Mouse (Mus musculus) lung, adult 2 months (tissue): Measurements from ENCODE around the gene Zfp91.

Experiments used
- CTCF ChIP-seq: fragments of 200-500 bp; IDR thresholded peaks from 2 replicates; pipeline ENCODE4 v1.5.1; 2011; ENCODE audit warnings: mild to moderate bottlenecking, low read length, control low read depth; ENCODE audit not compliant: insufficient read depth
- POLR2A ChIP-seq: fragments of 200-500 bp; IDR thresholded peaks from 2 replicates; pipeline ENCODE4 v1.6.1; 2011; ENCODE audit warnings: low read depth, mild to moderate bottlenecking, control low read depth, low read length, borderline replicate concordance; ENCODE audit errors: extremely low read depth

DNA sequence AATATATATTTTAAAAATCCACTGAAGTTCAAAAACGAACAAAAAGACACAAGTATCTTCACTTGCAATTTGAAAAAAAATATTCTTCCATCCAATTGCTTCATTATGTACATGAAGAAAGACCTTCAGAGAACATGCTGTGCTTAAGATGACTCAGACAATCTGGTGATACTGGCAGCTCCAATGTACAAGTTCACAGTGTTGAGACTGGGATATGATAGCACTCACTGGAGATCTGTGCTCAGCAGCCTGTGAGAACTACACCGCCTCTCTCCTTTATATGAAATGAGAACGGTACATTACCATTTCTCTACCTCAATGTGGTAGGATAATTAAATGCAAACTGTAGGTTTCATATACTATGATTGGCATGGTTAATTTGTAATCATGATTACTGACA is 6.9 kb upstream of the Zfp91 start:
- no peak for TF ChIP-seq CTCF
- no peak for TF ChIP-seq POLR2A
